Mouse (Mus musculus) heart, adult 18-20 months (tissue): Measurements from ENCODE around the gene Atf7. TPM values are rescaled to one million over a fixed set of nuclear protein-coding genes. Genes with fewer than 3 reads are reported as not detected.

Experiments used
- DNase-seq, 2 experiments: peaks; one replicate each; pipeline ENCODE4 v3.0.0; 2021 to 2022; ENCODE audit warnings: mixed read lengths in 1 of 2
- total RNA-seq, 2 experiments: library from RNA; stranded (reverse); gene quantifications; 2 replicates each; pipeline ENCODE4 v1.2.3; 2021

Gene Atf7
- total RNA-seq, 2 experiments from 2014 or later: 41.2 to 44.9 TPM

- DNase-seq: no peak
Observed at GRCm38 (mm10) chr15:102516293-102516692, 109.0 kb downstream of the Atf7 start.

GRCm38 (mm10) chr15:102515791-102516190 is 109.5 kb downstream of the Atf7 start:
- no peak for DNase-seq

GRCm38 (mm10) chr15:102515261-102515660 is 110.0 kb downstream of the Atf7 start:
- no peak for DNase-seq

GRCm38 (mm10) chr15:102513004-102513403 is 112.3 kb downstream of the Atf7 start:
- DNase-seq: no peak

GRCm38 (mm10) chr15:102512471-102512870 is 112.8 kb downstream of the Atf7 start:
- no peak for DNase-seq

- no peak for DNase-seq
Observed at GRCm38 (mm10) chr15:102512010-102512409, 113.3 kb downstream of the Atf7 start.

GRCm38 (mm10) chr15:102511285-102511833 is 113.9 kb downstream of the Atf7 start:
- no peak for DNase-seq

GRCm38 (mm10) chr15:102510590-102511284 is 114.5 kb downstream of the Atf7 start:
- DNase-seq: peak; percentile 83 to 85

GRCm38 (mm10) chr15:102510110-102510509 is 115.2 kb downstream of the Atf7 start:
- no peak for DNase-seq

- no peak for DNase-seq
Observed at GRCm38 (mm10) chr15:102508336-102508735, 116.9 kb downstream of the Atf7 start.

- DNase-seq: no peak
Observed at GRCm38 (mm10) chr15:102507561-102507960, 117.7 kb downstream of the Atf7 start.

- DNase-seq: no peak
Observed at GRCm38 (mm10) chr15:102506864-102507263, 118.4 kb downstream of the Atf7 start.

- DNase-seq: no peak
Observed at GRCm38 (mm10) chr15:102506464-102506830, 118.8 kb downstream of the Atf7 start.

GRCm38 (mm10) chr15:102505770-102506463 is 119.3 kb downstream of the Atf7 start:
- no peak for DNase-seq

GRCm38 (mm10) chr15:102505073-102505769 is 120.0 kb downstream of the Atf7 start:
- no peak for DNase-seq

GRCm38 (mm10) chr15:102503924-102504782 is 121.1 kb downstream of the Atf7 start:
- no peak for DNase-seq

- DNase-seq: no peak
Observed at GRCm38 (mm10) chr15:102503447-102503846, 121.8 kb downstream of the Atf7 start, which contains the start of gene Gm10337. Gene Gm10337, plus strand, starts transcription at chr15:102503722.

- no peak for DNase-seq
Observed at GRCm38 (mm10) chr15:102502254-102502840, 122.9 kb downstream of the Atf7 start.

GRCm38 (mm10) chr15:102501084-102501814 is 124.0 kb downstream of the Atf7 start:
- DNase-seq: no peak

- DNase-seq: no peak
Observed at GRCm38 (mm10) chr15:102500479-102500878, 124.8 kb downstream of the Atf7 start.

- DNase-seq: no peak
Observed at GRCm38 (mm10) chr15:102499851-102500250, 125.4 kb downstream of the Atf7 start.
